Mouse (Mus musculus) hindbrain, embryonic 14.5 days (tissue): ENCODE measurements around the gene Cox19. TPM values are rescaled to one million over a fixed set of nuclear protein-coding genes. Genes with fewer than 3 reads are reported as not detected.

Experiments
- ATAC-seq: fragments of 200-750 bp; cut with Nextera tagmentation; 2 replicates; pipeline ENCODE4 v1.8.0; 2017; ENCODE audit warnings: moderate number of reproducible peaks, mild to moderate bottlenecking, moderate TSS enrichment, moderate library complexity; ENCODE audit not compliant: low FRiP score
- DNase-seq: peaks from one replicate; pipeline ENCODE4 v3.0.0-alpha.2; 2015; ENCODE audit warnings: low spot score
- H3K27ac ChIP-seq: fragments of 300-500 bp; sonication (generic); 2 replicates; pipeline ENCODE4 v1.5.1; 2014; ENCODE audit warnings: mild to moderate bottlenecking, moderate library complexity
- H3K27me3 ChIP-seq: fragments of 300-500 bp; sonication (generic); 2 replicates; pipeline ENCODE4 v1.6.1; 2014; ENCODE audit warnings: mild to moderate bottlenecking, low read length, mixed read lengths; ENCODE audit not compliant: control insufficient read depth, insufficient read depth
- H3K36me3 ChIP-seq: fragments of 300-500 bp; sonication (generic); replicated peaks from 2 replicates; pipeline ENCODE4 v1.6.1; 2014; ENCODE audit not compliant: control insufficient read depth, insufficient read depth
- H3K4me1 ChIP-seq: fragments of 300-500 bp; sonication (generic); replicated peaks from 2 replicates; pipeline ENCODE4 v1.6.1; 2014; ENCODE audit warnings: antibody characterized with exemption, low read length, mixed read lengths; ENCODE audit not compliant: control insufficient read depth, insufficient read depth
- H3K4me2 ChIP-seq: fragments of 300-500 bp; sonication (generic); replicated peaks from 2 replicates; pipeline ENCODE4 v1.6.1; 2014; ENCODE audit warnings: mild to moderate bottlenecking, moderate library complexity
- H3K4me3 ChIP-seq: fragments of 300-500 bp; sonication (generic); replicated peaks from 2 replicates; pipeline ENCODE4 v1.5.1; 2014; ENCODE audit warnings: mild to moderate bottlenecking, low read length
- H3K9ac ChIP-seq: fragments of 300-500 bp; sonication (generic); 2 replicates; pipeline ENCODE4 v1.6.1; 2014
- H3K9me3 ChIP-seq: fragments of 300-500 bp; sonication (generic); 2 replicates; pipeline ENCODE4 v1.6.1; 2016; ENCODE audit warnings: low read length; ENCODE audit not compliant: control insufficient read depth
- WGBS: fragments of 180-500 bp; shearing (Covaris S2); extraction: QIAGEN DNeasy Blood & Tissue Kit; methylation state at CpG from one replicate; pipeline ENCODE4 v1.1.7; 2014; 5-methylcytosine and 5-hydroxymethylcytosine counted together
- microRNA counts: library from miRNA; unstranded; fragments of <30 nt; microRNA quantifications from one replicate; lab custom pipeline; 2016
- microRNA-seq: library from miRNA; unstranded; fragments of <30 nt; microRNA quantifications from one replicate; pipeline ENCODE4, GENCODE M21; 2016
- polyA plus RNA-seq: library from polyadenylated mRNA; unstranded; fragments of >200 nt; fragmentation: Nextera tagmentation; extraction: Ambion mirVana; gene quantifications from 2 replicates; pipeline ENCODE4 v1.2.1, GENCODE M21; 2014

Cox19 gene
- polyA plus RNA-seq, 1 experiment from 2014 or later: 110 TPM

DNA sequence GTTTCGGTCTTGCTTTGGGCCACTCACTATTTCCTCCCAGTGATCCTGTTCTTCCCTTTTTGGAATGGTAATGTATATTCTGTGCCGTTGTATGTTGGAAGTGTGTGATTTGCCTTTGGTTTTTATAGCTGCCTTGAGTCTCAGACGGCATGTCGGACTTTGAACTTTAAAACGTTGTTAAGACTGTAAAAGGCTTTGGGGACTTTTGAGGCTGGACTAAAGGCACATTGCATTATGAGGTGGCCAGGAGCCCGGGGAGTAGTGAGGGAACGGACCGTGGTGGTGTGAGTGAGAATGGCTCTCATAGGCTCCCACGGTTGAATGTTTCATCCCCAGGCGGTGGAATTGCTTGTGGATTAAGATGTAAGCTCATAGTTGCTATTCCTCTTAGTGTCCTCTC lies 54.1 kb downstream of the Cox19 start:
- 88% methylated on average over 10 of the region's 10 CpGs for WGBS
- DNase-seq (no peak), ATAC-seq (no peak)

DNA sequence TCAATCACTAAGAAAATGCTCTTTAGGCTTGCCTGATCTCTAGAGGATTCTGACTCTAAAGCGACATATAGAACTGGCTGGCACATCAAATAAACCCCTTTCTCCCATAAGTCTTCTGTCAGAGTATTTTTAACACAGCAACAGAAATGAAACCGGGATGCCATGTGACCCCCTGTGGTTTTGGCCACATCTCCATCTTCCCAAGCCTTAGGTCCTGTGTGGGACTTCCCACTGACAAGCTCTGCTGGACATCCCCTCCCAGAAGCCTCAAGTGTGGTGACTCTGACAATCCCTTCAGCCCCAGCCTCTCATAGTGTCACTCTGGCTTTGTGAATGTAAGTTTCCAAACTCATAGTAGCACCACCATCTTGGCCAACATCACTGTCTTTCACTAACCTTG lies 57.1 kb downstream of the Cox19 start:
- WGBS: 84% methylated on average over 2 of the region's 2 CpGs
- H3K9ac ChIP-seq: no peak overlapping the region
- H3K4me2 ChIP-seq: no peak overlapping the region
- H3K27me3 ChIP-seq: no peaks in the 10 kb centered on the region
- DNase-seq (no peak), ATAC-seq (no peak)
- H3K36me3 ChIP-seq: peaks cover 3% of the 10 kb centered on the region; the same call in 1 of the 2 replicates
- no peak overlapping the region for H3K27ac ChIP-seq
- H3K9me3 ChIP-seq: no peaks in the 10 kb centered on the region
- H3K4me3 ChIP-seq: no peak overlapping the region
- no peaks in the 10 kb centered on the region for H3K4me1 ChIP-seq

More for the DNA sequence above, 54.1 kb downstream of the Cox19 start:
- H3K36me3 ChIP-seq: no peaks in the 10 kb centered on the region; the same call in 1 of the 2 replicates
- no peak overlapping the region for H3K27ac ChIP-seq
- H3K4me3 ChIP-seq: no peak overlapping the region
- no peak overlapping the region for H3K9ac ChIP-seq
- no peaks in the 10 kb centered on the region for H3K4me1 ChIP-seq
- H3K4me2 ChIP-seq: no peak overlapping the region
- H3K27me3 ChIP-seq: no peaks in the 10 kb centered on the region
- no peaks in the 10 kb centered on the region for H3K9me3 ChIP-seq

GRCm38 (mm10) chr5:139291811-139292560 lies 59.2 kb downstream of the Cox19 start:
- Histone ChIP-seq H3K4me3 (no peak overlapping the region), H3K4me1 (no peaks in the 10 kb centered on the region), H3K9me3 (no peaks in the 10 kb centered on the region), H3K27me3 (no peaks in the 10 kb centered on the region), H3K36me3 (peaks cover 3% of the 10 kb centered on the region; the same call in 1 of the 2 replicates), H3K4me2 (no peak overlapping the region), H3K27ac (no peak overlapping the region), H3K9ac (no peak overlapping the region)
- ATAC-seq (no peak), DNase-seq (no peak)
- WGBS: 80% methylated on average over 6 of the region's 6 CpGs

- H3K9me3 ChIP-seq: no peaks in the 10 kb centered on the region
- no peak overlapping the region for H3K27ac ChIP-seq
- DNase-seq (no peak), ATAC-seq (no peak)
- no peaks in the 10 kb centered on the region for H3K4me1 ChIP-seq
- no peak overlapping the region for H3K9ac ChIP-seq
- peaks cover 3% of the 10 kb centered on the region; the same call in 1 of the 2 replicates for H3K36me3 ChIP-seq
- no peaks in the 10 kb centered on the region for H3K27me3 ChIP-seq
- WGBS: 88% methylated on average over 12 of the region's 12 CpGs
- no peak overlapping the region for H3K4me2 ChIP-seq
- no peak overlapping the region for H3K4me3 ChIP-seq
These were observed 60.6 kb downstream of the Cox19 start for GRCm38 (mm10) chr5:139290467-139291259.

- no peak overlapping the region for H3K27ac ChIP-seq
- no peak overlapping the region for H3K4me3 ChIP-seq
- ATAC-seq (no peak), DNase-seq (no peak)
- no peak overlapping the region for H3K4me2 ChIP-seq
- H3K27me3 ChIP-seq: no peaks in the 10 kb centered on the region
- H3K4me1 ChIP-seq: no peaks in the 10 kb centered on the region
- WGBS: 77% methylated on average over 4 of the region's 4 CpGs
- no peaks in the 10 kb centered on the region for H3K9me3 ChIP-seq
- H3K9ac ChIP-seq: no peak overlapping the region
- H3K36me3 ChIP-seq: 0 out of 2 replicates have a peak, but pooled peaks cover 3% of the 10 kb centered on the region
These were observed 62.6 kb downstream of the Cox19 start for GRCm38 (mm10) chr5:139288591-139288990.

DNA sequence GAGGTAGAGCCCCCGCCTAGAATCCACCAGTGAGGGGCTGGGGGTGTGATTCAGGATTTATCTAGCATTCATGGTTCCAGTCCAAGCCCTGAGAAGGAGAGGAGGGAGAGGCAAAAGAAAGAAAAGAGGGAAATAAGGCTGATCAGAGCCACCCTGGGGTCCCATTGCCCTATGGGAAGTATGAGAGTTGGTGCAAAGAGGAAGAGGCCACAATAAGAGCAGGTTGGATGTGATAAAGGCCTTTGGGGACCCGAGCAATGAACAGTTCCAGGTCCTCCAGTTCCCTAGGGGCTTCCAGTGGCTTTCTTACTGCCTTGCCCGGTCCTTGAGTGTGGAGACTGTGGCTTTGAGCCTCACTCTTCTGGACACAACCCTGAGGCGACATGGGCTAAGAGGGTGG lies 63.4 kb downstream of the Cox19 start:
- Histone ChIP-seq H3K27ac (no peak overlapping the region), H3K9ac (no peak overlapping the region), H3K36me3 (0 out of 2 replicates have a peak, but pooled peaks cover 3% of the 10 kb centered on the region), H3K27me3 (no peaks in the 10 kb centered on the region), H3K4me2 (no peak overlapping the region), H3K4me1 (no peaks in the 10 kb centered on the region), H3K9me3 (no peaks in the 10 kb centered on the region), H3K4me3 (no peak overlapping the region)
- 86% methylated on average over 4 of the region's 4 CpGs for WGBS
- DNase-seq (no peak), ATAC-seq (no peak)

- H3K4me1 ChIP-seq: no peaks in the 10 kb centered on the region
- no peak overlapping the region for H3K4me2 ChIP-seq
- H3K4me3 ChIP-seq: no peak overlapping the region
- ATAC-seq: no peak
- no peak for DNase-seq
- 0 out of 2 replicates have a peak, but pooled peaks cover 3% of the 10 kb centered on the region for H3K36me3 ChIP-seq
- no peak overlapping the region for H3K9ac ChIP-seq
- 92% methylated on average over 5 of the region's 5 CpGs for WGBS
- H3K27me3 ChIP-seq: no peaks in the 10 kb centered on the region
- H3K27ac ChIP-seq: no peak overlapping the region
- no peaks in the 10 kb centered on the region for H3K9me3 ChIP-seq
These were observed 64.1 kb downstream of the Cox19 start for GRCm38 (mm10) chr5:139287099-139287498.

MicroRNAs within 50 kb of the gene (microRNA counts, 519-probe panel; counts per million panel counts)
- microRNA mmu-miR-339-3p (lab: Ali Mortazavi, UCI) (not detected), microRNA mmu-miR-339-5p (lab: Ali Mortazavi, UCI) (not detected)

Small RNA genes lying within 50 kb of the gene (microRNA-seq; reads per million reads assigned to microRNA genes)
- 316 reads per million, percentile 65 among the genes with 10 or more reads in this experiment for gene Mir339

Other genes with a start within 250 kb of the Cox19 start
- gene Prkar1b, start 201.4 kb downstream of the Cox19 start, polyA plus RNA-seq: 215 and 239 TPM in 2 replicates
- 3.6 and 4.5 TPM in 2 replicates for gene Dnaaf5, start 201.2 kb downstream of the Cox19 start, polyA plus RNA-seq
- gene Sun1, start 150.8 kb downstream of the Cox19 start, polyA plus RNA-seq: 44.1 and 44.7 TPM in 2 replicates
- 109 and 116 TPM in 2 replicates for gene Get4, start 99.1 kb downstream of the Cox19 start, polyA plus RNA-seq
- 78.6 and 89.9 TPM in 2 replicates for gene Adap1, start 25.8 kb downstream of the Cox19 start, polyA plus RNA-seq
- gene Cyp2w1, start 1.2 kb upstream of the Cox19 start, polyA plus RNA-seq: not detected in 2 replicates
- 1.4 and 2.7 TPM in 2 replicates for gene Gpr146, start 26.3 kb upstream of the Cox19 start, polyA plus RNA-seq
- 0.26 and 0.32 TPM in 2 replicates for gene C130050O18Rik, start 53.9 kb upstream of the Cox19 start, polyA plus RNA-seq
- gene Gper1, start 71.7 kb upstream of the Cox19 start, polyA plus RNA-seq: 7.5 TPM in 2 replicates
- gene 3110082I17Rik, start 109.1 kb upstream of the Cox19 start, polyA plus RNA-seq: 12.7 and 13.6 TPM in 2 replicates
- 13.9 and 15.9 TPM in 2 replicates for gene Zfand2a, start 133.1 kb upstream of the Cox19 start, polyA plus RNA-seq
- 25.4 and 31.0 TPM in 2 replicates for gene Uncx, start 192.1 kb upstream of the Cox19 start, polyA plus RNA-seq